In genomic region chr6:85160201-85160923, GRCm38 (mm10) we compare ENCODE assay signal across 8 mouse cellular contexts. TPM values are rescaled to one million over a fixed set of nuclear protein-coding genes. Genes with fewer than 3 reads are reported as not detected.
DNase-seq lines count a peak whose midpoint lies in the region; ATAC-seq and TF ChIP-seq lines count a peak whose summit lies in the region.

No protein-coding gene starts in this region.

- H3K9ac ChIP-seq in ES-E14 (ENCODE audit: insufficient read depth, low read depth, low read length, poor library complexity, severe bottlenecking) = no peak overlapping the region
- H3K9ac ChIP-seq in embryonic facial prominence, embryonic 14.5 days (ENCODE audit: low read depth, low read length) = no peak overlapping the region
- H3K9ac ChIP-seq in heart, postnatal 0 days (replicated peaks; ENCODE audit: low read depth, low read length) = no peak overlapping the region

- H3K4me1 ChIP-seq in ES-E14 (ENCODE audit: control insufficient read depth in 2 of 2, insufficient read depth in 2 of 2, low read length in 2 of 2, poor library complexity in 1 of 2) = no peaks in the 10 kb centered on the region
- no peaks in the 10 kb centered on the region for H3K4me1 ChIP-seq in embryonic facial prominence, embryonic 14.5 days (ENCODE audit: control insufficient read depth, insufficient read depth, low read length)
- H3K4me1 ChIP-seq in heart, postnatal 0 days (ENCODE audit: control insufficient read depth, insufficient read depth) = no peaks in the 10 kb centered on the region

- H3K9me3 ChIP-seq in ES-E14 (ENCODE audit: control insufficient read depth, insufficient read depth, low read depth, low read length) = no peaks in the 10 kb centered on the region
- no peaks in the 10 kb centered on the region for H3K9me3 ChIP-seq in embryonic facial prominence, embryonic 14.5 days (ENCODE audit: control insufficient read depth, low read length)
- H3K9me3 ChIP-seq in heart, postnatal 0 days (replicated peaks; ENCODE audit: control insufficient read depth, low read length) = no peaks in the 10 kb centered on the region

- ATAC-seq in embryonic facial prominence, embryonic 14.5 days (ENCODE audit: low read depth) = peak; percentile 19; the same call in 1 of the 2 replicates
- no peak for ATAC-seq in heart, postnatal 0 days (ENCODE audit: insufficient read depth, low read depth)

- H3K4me2 ChIP-seq in embryonic facial prominence, embryonic 14.5 days (ENCODE audit: low read depth, low read length) = no peak overlapping the region
- H3K4me2 ChIP-seq in heart, postnatal 0 days (ENCODE audit: low read depth, low read length) = no peak overlapping the region

- WGBS in embryonic facial prominence, embryonic 14.5 days = 34% methylated on average over 4 of the region's 4 CpGs
- WGBS in heart, postnatal 0 days = 42% methylated on average over 4 of the region's 4 CpGs

- TF ChIP-seq EP300 in heart, postnatal 0 days (IDR thresholded peaks at IDR 0.05; ENCODE audit: low read depth) = no peak

- TF ChIP-seq CTCF in heart, postnatal 0 days (IDR thresholded peaks at IDR 0.05; ENCODE audit: low read depth) = peak; percentile 84
- peak; percentile 94 for TF ChIP-seq CTCF in layer of hippocampus, adult 2 months (conservative IDR thresholded peaks at IDR 0.05)

- peak; percentile 86 for DNase-seq in ES-E14 (ENCODE audit: low read depth, low spot score)
- peak; percentile 84 for DNase-seq in adrenal gland, postnatal 14 days
- peak; percentile 64 for DNase-seq in embryonic facial prominence, embryonic 14.5 days (ENCODE audit: low spot score)
- DNase-seq in heart, postnatal 0 days (ENCODE audit: low spot score) = peak; percentile 63
- DNase-seq in layer of hippocampus, adult 2 months (ENCODE audit: low spot score in 2 of 2) = peak; percentile 47 to 87
- peak; percentile 79 for DNase-seq in lung, postnatal 14 days
- peak; percentile 50 for DNase-seq in right cerebral cortex, postnatal 25 days
- DNase-seq in yolk sac, embryonic 10.5 days (ENCODE audit: low spot score) = peak; percentile 35

- no peak overlapping the region for H3K4me3 ChIP-seq in ES-E14 (ENCODE audit: insufficient read depth in 1 of 2, low read depth in 1 of 2, low read length in 2 of 2, poor library complexity in 1 of 2, severe bottlenecking in 1 of 2)
- no peak overlapping the region for H3K4me3 ChIP-seq in embryonic facial prominence, embryonic 14.5 days (ENCODE audit: low read depth, low read length)
- no peak overlapping the region for H3K4me3 ChIP-seq in heart, postnatal 0 days (ENCODE audit: low read depth, low read length)
- no peak overlapping the region for H3K4me3 ChIP-seq in layer of hippocampus, adult 2 months

- no peaks in the 10 kb centered on the region for H3K27me3 ChIP-seq in embryonic facial prominence, embryonic 14.5 days (replicated peaks; ENCODE audit: control insufficient read depth, insufficient read depth, low read length)
- 0 out of 2 replicates have a peak, but pooled peaks cover 3% of the 10 kb centered on the region for H3K27me3 ChIP-seq in heart, postnatal 0 days (ENCODE audit: control insufficient read depth, insufficient read depth, low read length)

- H3K36me3 ChIP-seq in ES-E14 (ENCODE audit: control insufficient read depth, insufficient read depth, low read length, poor library complexity, severe bottlenecking) = no peaks in the 10 kb centered on the region
- H3K36me3 ChIP-seq in embryonic facial prominence, embryonic 14.5 days (ENCODE audit: control insufficient read depth, insufficient read depth, low read length) = no peaks in the 10 kb centered on the region
- no peaks in the 10 kb centered on the region for H3K36me3 ChIP-seq in heart, postnatal 0 days (replicated peaks; ENCODE audit: control insufficient read depth, insufficient read depth, low read length)

- in situ Hi-C loops in ES-E14 (cut with MboI; ENCODE audit: low sequenced_read_pairs in 2 of 2, unreplicated experiment in 2 of 2) = loop anchor here (5.0 to 25.0 kb wide), 2 partner anchors 252 kb away; partner anchors contain the start of gene Noto (in 1 of the 2)

- no peak overlapping the region for H3K27ac ChIP-seq in ES-E14 (ENCODE audit: insufficient read depth, low read depth, low read length, poor library complexity, severe bottlenecking)
- H3K27ac ChIP-seq in embryonic facial prominence, embryonic 14.5 days (replicated peaks; ENCODE audit: low read depth, low read length) = no peak overlapping the region
- H3K27ac ChIP-seq in heart, postnatal 0 days (ENCODE audit: low read depth) = no peak overlapping the region
- H3K27ac ChIP-seq in layer of hippocampus, adult 2 months = no peak overlapping the region

TF ChIP-seq in ES-E14, 5 proteins besides CTCF, POLR2A, EP300 and RAD21:
- TF ChIP-seq ZNF384 (IDR thresholded peaks at IDR 0.05; ENCODE audit: low read depth, low read length) (no peak), MAFK (IDR thresholded peaks at IDR 0.05; ENCODE audit: insufficient read depth, low read depth, low read length) (no peak), HCFC1 (IDR thresholded peaks at IDR 0.05; ENCODE audit: borderline replicate concordance, insufficient read depth, low read length) (no peak), ZC3H11A (IDR thresholded peaks at IDR 0.05; ENCODE audit: borderline replicate concordance, low read depth, low read length) (no peak), CHD2 (IDR thresholded peaks at IDR 0.05; ENCODE audit: low read depth, low read length) (no peak)

RNA-seq across cellular contexts. Expression of gene Spr, which starts 22.8 kb away (rescaled TPM):
- total RNA-seq in ES-E14 (2012; rRNA removed) = 75.3 and 83.0 TPM in 2 replicates
- total RNA-seq in adrenal gland, postnatal 14 days (2021) = 60.3 and 64.5 TPM in 2 replicates
- 54.5 and 59.2 TPM in 2 replicates for polyA plus RNA-seq in embryonic facial prominence, embryonic 14.5 days (2014; fragmentation: Nextera tagmentation; extraction: Ambion mirVana)
- total RNA-seq in heart, postnatal 0 days (2014; rRNA removed; ENCODE audit: low replicate concordance) = 63.3 and 108 TPM in 2 replicates
- 60.9 and 66.2 TPM in 2 replicates for polyA plus RNA-seq in heart, postnatal 0 days (2015; fragmentation: Nextera tagmentation; extraction: Ambion mirVana)
- total RNA-seq in layer of hippocampus, adult 2 months (2021) = 10 to 100 TPM; 44.5 to 48.2 TPM

RNA-seq across cellular contexts. Expression of gene Emx1, which starts 26.9 kb away (rescaled TPM):
- 0.37 TPM in 1 of 2 replicates, not detected in the other for total RNA-seq in ES-E14 (2012; rRNA removed)
- not detected in 2 replicates for total RNA-seq in adrenal gland, postnatal 14 days (2021)
- polyA plus RNA-seq in embryonic facial prominence, embryonic 14.5 days (2014; fragmentation: Nextera tagmentation; extraction: Ambion mirVana) = 0.11 TPM in 1 of 2 replicates, not detected in the other
- total RNA-seq in heart, postnatal 0 days (2014; rRNA removed; ENCODE audit: low replicate concordance) = not detected in 2 replicates
- not detected in 2 replicates for polyA plus RNA-seq in heart, postnatal 0 days (2015; fragmentation: Nextera tagmentation; extraction: Ambion mirVana)
- total RNA-seq in layer of hippocampus, adult 2 months (2021) = 10 to 100 TPM; 15.9 to 20.2 TPM

Comparison
In these comparisons a context has a peak if more than half of its experiments do, and no peak if none do; other contexts are left out.
1. DNase-seq: peak in every context shown above with its lines; median percentile 86 in ES-E14; 84 in adrenal gland, postnatal 14 days; 79 in lung, postnatal 14 days; 67 in layer of hippocampus, adult 2 months; 64 in embryonic facial prominence, embryonic 14.5 days; 63 in heart, postnatal 0 days; 50 in right cerebral cortex, postnatal 25 days; 35 in yolk sac, embryonic 10.5 days.
2. RNA of gene Emx1, which starts 26.9 kb away (total RNA-seq): 15.9 to 20.2 TPM in layer of hippocampus, adult 2 months; 0.37 TPM in ES-E14, not detected in adrenal gland, postnatal 14 days and not detected in heart, postnatal 0 days; every median in the first group is over 10 times any median in the second.